Mouse (Mus musculus) hindbrain, postnatal 0 days (tissue): ENCODE results near the gene Esam. TPM values are rescaled to one million over a fixed set of nuclear protein-coding genes. Genes with fewer than 3 reads are reported as not detected.

Experiments used
- ATAC-seq: fragments of 200-750 bp; cut with Nextera tagmentation; 2 replicates; pipeline ENCODE4 v1.8.0; 2017; ENCODE audit warnings: mild to moderate bottlenecking, moderate TSS enrichment, moderate library complexity
- DNase-seq: peaks from one replicate; pipeline ENCODE4 v3.0.0-alpha.2; 2015; ENCODE audit warnings: low spot score
- H3K27ac ChIP-seq: fragments of 300-500 bp; sonication (generic); 2 replicates; pipeline ENCODE4 v1.5.1; 2014; ENCODE audit warnings: mild to moderate bottlenecking
- H3K27me3 ChIP-seq: fragments of 300-500 bp; sonication (generic); 2 replicates; pipeline ENCODE4 v1.6.1; 2014; ENCODE audit warnings: low read length, mixed read lengths; ENCODE audit not compliant: insufficient read depth
- H3K36me3 ChIP-seq: fragments of 300-500 bp; sonication (generic); 2 replicates; pipeline ENCODE4 v1.6.1; 2014; ENCODE audit warnings: low read length, mixed read lengths; ENCODE audit not compliant: insufficient read depth
- H3K4me1 ChIP-seq: fragments of 300-500 bp; sonication (generic); 2 replicates; pipeline ENCODE4 v1.6.1; 2014; ENCODE audit warnings: antibody characterized with exemption, low read length, mixed read lengths; ENCODE audit not compliant: insufficient read depth
- H3K4me2 ChIP-seq: fragments of 300-500 bp; sonication (generic); 2 replicates; pipeline ENCODE4 v1.6.1; 2014; ENCODE audit warnings: low read depth, mild to moderate bottlenecking, low read length, moderate library complexity, mixed read lengths
- H3K4me3 ChIP-seq: fragments of 300-500 bp; sonication (generic); 2 replicates; pipeline ENCODE4 v1.5.1; 2014; ENCODE audit warnings: low read length
- H3K9ac ChIP-seq: fragments of 300-500 bp; sonication (generic); replicated peaks from 2 replicates; pipeline ENCODE4 v1.6.1; 2014; ENCODE audit warnings: mild to moderate bottlenecking, low read length, moderate library complexity, mixed read lengths
- H3K9me3 ChIP-seq: fragments of 300-500 bp; sonication (generic); 2 replicates; pipeline ENCODE4 v1.6.1; 2016; ENCODE audit warnings: low read length, mixed read lengths
- CTCF ChIP-seq: IDR thresholded peaks from 2 replicates; pipeline ENCODE4 v1.5.1; 2016; ENCODE audit warnings: antibody characterized with exemption, control low read depth, low read depth
- WGBS: fragments of 180-500 bp; shearing (Covaris S2); extraction: QIAGEN DNeasy Blood & Tissue Kit; methylation state at CpG from one replicate; pipeline ENCODE4 v1.1.7; 2014; 5-methylcytosine and 5-hydroxymethylcytosine counted together
- polyA plus RNA-seq: library from polyadenylated mRNA; unstranded; fragments of >200 nt; fragmentation: Nextera tagmentation; extraction: Ambion mirVana; gene quantifications from 2 replicates; pipeline ENCODE4 v1.2.1, GENCODE M21; 2015
- total RNA-seq: library from RNA; depleted of rRNA; stranded (reverse); fragments of >200 nt; gene quantifications from 2 replicates; pipeline ENCODE4 v1.2.3, GENCODE M21; 2014

Gene Esam
- total and polyA plus RNA-seq, 2 experiments from 2014 or later: 34.2 to 36.1 TPM

- TF ChIP-seq CTCF: no peak
- Histone ChIP-seq H3K4me1 (no peaks in the 10 kb centered on the region), H3K27me3 (no peaks in the 10 kb centered on the region), H3K9me3 (no peaks in the 10 kb centered on the region), H3K36me3 (no peaks in the 10 kb centered on the region), H3K27ac (no peak overlapping the region), H3K9ac (no peak overlapping the region), H3K4me2 (no peak overlapping the region), H3K4me3 (no peak overlapping the region)
- ATAC-seq (no peak), DNase-seq (no peak)
These were observed 31.6 kb upstream of the Esam start for GRCm38 (mm10) chr9:37496325-37496724.

- no peak for TF ChIP-seq CTCF
- H3K36me3 ChIP-seq: no peaks in the 10 kb centered on the region
- 75% methylated on average over 3 of the region's 3 CpGs for WGBS
- no peak overlapping the region for H3K4me2 ChIP-seq
- H3K4me3 ChIP-seq: no peak overlapping the region
- H3K9me3 ChIP-seq: no peaks in the 10 kb centered on the region
- no peak overlapping the region for H3K27ac ChIP-seq
- DNase-seq (no peak), ATAC-seq (no peak)
- H3K9ac ChIP-seq: no peak overlapping the region
- H3K27me3 ChIP-seq: no peaks in the 10 kb centered on the region
- no peaks in the 10 kb centered on the region for H3K4me1 ChIP-seq
These were observed 27.7 kb upstream of the Esam start for GRCm38 (mm10) chr9:37500201-37500600.

- H3K4me1 ChIP-seq: no peaks in the 10 kb centered on the region
- DNase-seq (no peak), ATAC-seq (no peak)
- H3K4me2 ChIP-seq: no peak overlapping the region
- no peak overlapping the region for H3K9ac ChIP-seq
- no peaks in the 10 kb centered on the region for H3K27me3 ChIP-seq
- H3K36me3 ChIP-seq: no peaks in the 10 kb centered on the region
- no peaks in the 10 kb centered on the region for H3K9me3 ChIP-seq
- no peak overlapping the region for H3K4me3 ChIP-seq
- H3K27ac ChIP-seq: no peak overlapping the region
- WGBS: 97% methylated on average over 1 of the region's 1 CpGs
- TF ChIP-seq CTCF: no peak
These were observed 26.7 kb upstream of the Esam start for GRCm38 (mm10) chr9:37501170-37501569.

GRCm38 (mm10) chr9:37504348-37504747 lies 23.5 kb upstream of the Esam start:
- no peaks in the 10 kb centered on the region for H3K27me3 ChIP-seq
- H3K27ac ChIP-seq: no peak overlapping the region
- ATAC-seq: no peak
- no peak for TF ChIP-seq CTCF
- no peaks in the 10 kb centered on the region for H3K36me3 ChIP-seq
- no peak overlapping the region for H3K4me3 ChIP-seq
- no peak overlapping the region for H3K9ac ChIP-seq
- DNase-seq: no peak
- H3K4me2 ChIP-seq: no peak overlapping the region
- H3K4me1 ChIP-seq: no peaks in the 10 kb centered on the region
- H3K9me3 ChIP-seq: no peaks in the 10 kb centered on the region

- no peak overlapping the region for H3K4me3 ChIP-seq
- ATAC-seq (no peak), DNase-seq (no peak)
- H3K4me2 ChIP-seq: no peak overlapping the region
- H3K9me3 ChIP-seq: no peaks in the 10 kb centered on the region
- H3K36me3 ChIP-seq: no peaks in the 10 kb centered on the region
- WGBS: 90% methylated on average over 1 of the region's 1 CpGs
- H3K9ac ChIP-seq: no peak overlapping the region
- no peak overlapping the region for H3K27ac ChIP-seq
- no peaks in the 10 kb centered on the region for H3K4me1 ChIP-seq
- H3K27me3 ChIP-seq: no peaks in the 10 kb centered on the region
- no peak for TF ChIP-seq CTCF
These were observed 21.9 kb upstream of the Esam start for GRCm38 (mm10) chr9:37506023-37506422.

GRCm38 (mm10) chr9:37512097-37512496 lies 15.8 kb upstream of the Esam start:
- Histone ChIP-seq H3K9me3 (no peaks in the 10 kb centered on the region), H3K27me3 (no peaks in the 10 kb centered on the region), H3K9ac (no peak overlapping the region), H3K36me3 (no peaks in the 10 kb centered on the region), H3K27ac (no peak overlapping the region), H3K4me3 (no peak overlapping the region), H3K4me2 (no peak overlapping the region), H3K4me1 (no peaks in the 10 kb centered on the region; the same call in 1 of the 2 replicates)
- 89% methylated on average over 2 of the region's 2 CpGs for WGBS
- DNase-seq (no peak), ATAC-seq (no peak)
- TF ChIP-seq CTCF: 0 out of 2 replicates have a peak, but pooled peaks have one; percentile 3

- Histone ChIP-seq H3K27ac (no peak overlapping the region), H3K9me3 (no peaks in the 10 kb centered on the region), H3K4me2 (no peak overlapping the region), H3K4me3 (no peak overlapping the region), H3K27me3 (no peaks in the 10 kb centered on the region), H3K4me1 (no peaks in the 10 kb centered on the region; the same call in 1 of the 2 replicates), H3K36me3 (peaks cover under 1% of the 10 kb centered on the region; the same call in 1 of the 2 replicates), H3K9ac (no peak overlapping the region)
- ATAC-seq (no peak), DNase-seq (no peak)
- TF ChIP-seq CTCF: no peak
- WGBS: 76% methylated on average over 3 of the region's 3 CpGs
These were observed 13.4 kb upstream of the Esam start for GRCm38 (mm10) chr9:37514456-37514855.
